In genomic region chr8:95634063-95634340, GRCm38 (mm10) we compare ENCODE assay signal across 8 mouse cellular contexts. TPM values are rescaled to one million over a fixed set of nuclear protein-coding genes. Genes with fewer than 3 reads are reported as not detected.
DNase-seq lines count a peak whose midpoint lies in the region; ATAC-seq and TF ChIP-seq lines count a peak whose summit lies in the region.

No protein-coding gene starts in this region.

- intact Hi-C loops in heart, postnatal 10 days (cut with DNase I) = loop anchor here (5.0 kb wide), 1 partner anchor 43 kb away; the partner anchor contains the start of gene Ndrg4

- no peaks in the 10 kb centered on the region; the same call in 1 of the 2 replicates for H3K36me3 ChIP-seq in heart, postnatal 0 days (replicated peaks; ENCODE audit: control insufficient read depth, insufficient read depth, low read length)
- peaks cover 30% of the 10 kb centered on the region for H3K36me3 ChIP-seq in G1E (replicated peaks)
- no peaks in the 10 kb centered on the region for H3K36me3 ChIP-seq in forebrain, embryonic 14.5 days (ENCODE audit: control insufficient read depth, insufficient read depth, low read length)
- H3K36me3 ChIP-seq in macrophage (ENCODE audit: inconsistent target) = no peaks in the 10 kb centered on the region

- DNase-seq in heart, postnatal 0 days (ENCODE audit: low spot score) = no peak
- DNase-seq in heart, postnatal 10 days = no peak
- DNase-seq in G1E (ENCODE audit: low spot score) = no peak
- DNase-seq in forebrain, embryonic 14.5 days (ENCODE audit: low spot score) = no peak
- no peak for DNase-seq in Muller cell, postnatal 12 days (ENCODE audit: inconsistent ontology term)

- peak overlapping the region; percentile 65 for H3K9ac ChIP-seq in heart, postnatal 0 days (replicated peaks; ENCODE audit: low read depth, low read length)
- peak overlapping the region; percentile 77 for H3K9ac ChIP-seq in forebrain, embryonic 14.5 days (ENCODE audit: low read length)

- ATAC-seq in heart, postnatal 0 days (ENCODE audit: insufficient read depth, low read depth) = no peak
- no peak for ATAC-seq in G1E (ENCODE audit: extremely low read depth, insufficient number of reproducible peaks, low FRiP score, poor library complexity, severe bottlenecking)
- no peak for ATAC-seq in forebrain, embryonic 14.5 days
- ATAC-seq in frontal cortex, adult (ENCODE audit: low TSS enrichment) = no peak
- no peak for ATAC-seq in activated CD4-positive, CD25-positive, alpha-beta regulatory T cell, adult 4 months

- peak overlapping the region; percentile 89 for H3K4me2 ChIP-seq in heart, postnatal 0 days (ENCODE audit: low read depth, low read length)
- H3K4me2 ChIP-seq in forebrain, embryonic 14.5 days (ENCODE audit: low read length) = peak overlapping the region; percentile 88

- peaks cover 11% of the 10 kb centered on the region; the same call in 1 of the 2 replicates for H3K79me2 ChIP-seq in macrophage (ENCODE audit: inconsistent target)

- H3K27me3 ChIP-seq in heart, postnatal 0 days (ENCODE audit: control insufficient read depth, insufficient read depth, low read length) = no peaks in the 10 kb centered on the region
- no peaks in the 10 kb centered on the region for H3K27me3 ChIP-seq in G1E (ENCODE audit: insufficient read depth, low read length)
- no peaks in the 10 kb centered on the region for H3K27me3 ChIP-seq in forebrain, embryonic 14.5 days (replicated peaks; ENCODE audit: control insufficient read depth, insufficient read depth, low read length)

- TF ChIP-seq EP300 in heart, postnatal 0 days (IDR thresholded peaks at IDR 0.05; ENCODE audit: low read depth) = no peak

- H3K4me3 ChIP-seq in heart, postnatal 0 days (ENCODE audit: low read depth, low read length) = peak overlapping the region; percentile 83
- H3K4me3 ChIP-seq in G1E (ENCODE audit: low read depth, low read length) = peak overlapping the region; percentile 88
- peak overlapping the region; percentile 76 for H3K4me3 ChIP-seq in forebrain, embryonic 14.5 days (ENCODE audit: low read depth, low read length)
- H3K4me3 ChIP-seq in macrophage (ENCODE audit: inconsistent target) = peak overlapping the region; percentile 74

- no peak for TF ChIP-seq CTCF in heart, postnatal 0 days (IDR thresholded peaks at IDR 0.05; ENCODE audit: low read depth)
- TF ChIP-seq CTCF in G1E (IDR thresholded peaks at IDR 0.05; ENCODE audit: low read depth, low read length) = no peak

- no peak overlapping the region for H3K27ac ChIP-seq in heart, postnatal 0 days (ENCODE audit: low read depth)
- no peak overlapping the region for H3K27ac ChIP-seq in forebrain, embryonic 14.5 days (ENCODE audit: low read depth, low read length)
- H3K27ac ChIP-seq in macrophage = no peak overlapping the region

- 4% methylated on average over 6 of the region's 6 CpGs for WGBS in heart, postnatal 0 days
- 3% methylated on average over 6 of the region's 6 CpGs for WGBS in forebrain, embryonic 14.5 days
- WGBS in macrophage (ENCODE audit: missing documents) = 4% methylated on average over 6 of the region's 6 CpGs

- H3K4me1 ChIP-seq in heart, postnatal 0 days (ENCODE audit: control insufficient read depth, insufficient read depth) = 0 out of 2 replicates have a peak, but pooled peaks cover 5% of the 10 kb centered on the region
- H3K4me1 ChIP-seq in G1E (ENCODE audit: insufficient read depth, low read depth, low read length) = peaks cover 25% of the 10 kb centered on the region
- peaks cover 7% of the 10 kb centered on the region; the same call in 1 of the 2 replicates for H3K4me1 ChIP-seq in forebrain, embryonic 14.5 days (ENCODE audit: control insufficient read depth, insufficient read depth, low read length)

- no peaks in the 10 kb centered on the region for H3K9me3 ChIP-seq in heart, postnatal 0 days (replicated peaks; ENCODE audit: control insufficient read depth, low read length)
- H3K9me3 ChIP-seq in G1E (replicated peaks) = no peaks in the 10 kb centered on the region
- H3K9me3 ChIP-seq in forebrain, embryonic 14.5 days (replicated peaks; ENCODE audit: control insufficient read depth, low read length) = no peaks in the 10 kb centered on the region

RNA-seq across cellular contexts. Expression of gene Gins3, which starts 0.7 kb away (rescaled TPM):
- total RNA-seq in heart, postnatal 0 days (2014; rRNA removed; ENCODE audit: low replicate concordance) = 3.9 and 4.1 TPM in 2 replicates
- polyA plus RNA-seq in heart, postnatal 0 days (2015; fragmentation: Nextera tagmentation; extraction: Ambion mirVana) = 4.4 and 5.2 TPM in 2 replicates
- total RNA-seq in heart, postnatal 10 days (2021) = 1 to 10 TPM; 1.9 to 2.8 TPM
- 30.8 and 32.5 TPM in 2 replicates for total RNA-seq in G1E (2014; fragmentation: Nextera tagmentation)
- total RNA-seq in G1E (2017) = 32.6 and 32.9 TPM in 2 replicates
- polyA plus RNA-seq in G1E (2012) = 9.2 and 9.5 TPM in 2 replicates
- polyA plus RNA-seq in forebrain, embryonic 14.5 days (2014; fragmentation: Nextera tagmentation; extraction: Ambion mirVana) = 11.5 and 13.3 TPM in 2 replicates
- total RNA-seq in macrophage (2018; cell fraction: chromatin; rRNA removed) = 10 to 100 TPM in 1 of 26 experiments, 1 to 10 TPM in 20, under 1 TPM in 5; 0.34 to 10.3 (median 2.4) TPM
- total RNA-seq in macrophage (2018; cell fraction: cytosol; rRNA removed) = 1 to 10 TPM in 19 of 26 experiments, under 1 TPM in 7; 0.43 to 2.8 (median 1.5) TPM
- total RNA-seq in macrophage (2018; cell fraction: nucleus; rRNA removed) = 10 to 100 TPM in 1 of 26 experiments, 1 to 10 TPM in 17, under 1 TPM in 7, not detected in 1; 0.56 to 10.2 (median 1.7) TPM
- 2.6 to 4.4 TPM (median 2.6 TPM) in 3 replicates for polyA plus RNA-seq in macrophage (2018)
- 10 to 100 TPM in 1 of 2 experiments, 1 to 10 TPM in 1; 7.0 to 10.1 TPM for polyA plus RNA-seq in activated CD4-positive, CD25-positive, alpha-beta regulatory T cell, adult 4 months (2017; shearing (Covaris generic))

RNA-seq across cellular contexts. Expression of gene Ndrg4, which starts 42.8 kb away (rescaled TPM):
- total RNA-seq in heart, postnatal 0 days (2014; rRNA removed; ENCODE audit: low replicate concordance) = 563 and 621 TPM in 2 replicates
- polyA plus RNA-seq in heart, postnatal 0 days (2015; fragmentation: Nextera tagmentation; extraction: Ambion mirVana) = 382 and 425 TPM in 2 replicates
- total RNA-seq in heart, postnatal 10 days (2021) = 100 to 1,000 TPM; 319 to 334 TPM
- not detected in 2 replicates for total RNA-seq in G1E (2014; fragmentation: Nextera tagmentation)
- total RNA-seq in G1E (2017) = 0.23 and 0.60 TPM in 2 replicates
- not detected in 2 replicates for polyA plus RNA-seq in G1E (2012)
- polyA plus RNA-seq in forebrain, embryonic 14.5 days (2014; fragmentation: Nextera tagmentation; extraction: Ambion mirVana) = 154 and 209 TPM in 2 replicates
- total RNA-seq in macrophage (2018; cell fraction: chromatin; rRNA removed) = 1 to 10 TPM in 1 of 26 experiments, not detected in 25; 4.6 TPM
- under 1 TPM in 23 of 26 experiments, not detected in 3; 0.07 to 0.75 (median 0.19) TPM for total RNA-seq in macrophage (2018; cell fraction: cytosol; rRNA removed)
- under 1 TPM in 6 of 26 experiments, not detected in 20; 0.29 to 0.82 (median 0.65) TPM for total RNA-seq in macrophage (2018; cell fraction: nucleus; rRNA removed)
- polyA plus RNA-seq in macrophage (2018) = 0.12 to 0.73 TPM in 2 of 3 replicates, not detected in the other
- polyA plus RNA-seq in activated CD4-positive, CD25-positive, alpha-beta regulatory T cell, adult 4 months (2017; shearing (Covaris generic)) = under 1 TPM in 1 of 2 experiments, not detected in 1; 0.97 TPM

RNA-seq across cellular contexts. Expression of gene Prss54, which starts 57.9 kb away (rescaled TPM):
- not detected in 2 replicates for total RNA-seq in heart, postnatal 0 days (2014; rRNA removed; ENCODE audit: low replicate concordance)
- polyA plus RNA-seq in heart, postnatal 0 days (2015; fragmentation: Nextera tagmentation; extraction: Ambion mirVana) = not detected in 2 replicates
- not detected for total RNA-seq in heart, postnatal 10 days (2021)
- total RNA-seq in G1E (2014; fragmentation: Nextera tagmentation) (not detected in 2 replicates), G1E (2017) (0.22 TPM in 1 of 2 replicates, not detected in the other)
- polyA plus RNA-seq in G1E (2012) (not detected in 2 replicates), macrophage (2018) (not detected in 3 replicates)
- polyA plus RNA-seq in forebrain, embryonic 14.5 days (2014; fragmentation: Nextera tagmentation; extraction: Ambion mirVana) = not detected in 2 replicates
- not detected for total RNA-seq in macrophage (2018; cell fraction: chromatin; rRNA removed)
- total RNA-seq in macrophage (2018; cell fraction: cytosol; rRNA removed) = not detected
- not detected for total RNA-seq in macrophage (2018; cell fraction: nucleus; rRNA removed)
- polyA plus RNA-seq in activated CD4-positive, CD25-positive, alpha-beta regulatory T cell, adult 4 months (2017; shearing (Covaris generic)) = not detected

Comparison
In these comparisons a context has a peak if more than half of its experiments do, and no peak if none do; other contexts are left out.
1. RNA of gene Ndrg4, which starts 42.8 kb away (polyA plus RNA-seq): 382 to 425 TPM in heart, postnatal 0 days and 154 to 209 TPM in forebrain, embryonic 14.5 days; 0.97 TPM in activated CD4-positive, CD25-positive, alpha-beta regulatory T cell, adult 4 months, 0.12 to 0.73 TPM in macrophage and not detected in G1E; every median in the first group is over 10 times any median in the second.
2. Peak in every context shown above with its lines, with median percentiles within 50 percentile points of each other: H3K4me3 ChIP-seq.